Mouse (Mus musculus): Measurements from ENCODE around the gene Fryl.

DNA sequence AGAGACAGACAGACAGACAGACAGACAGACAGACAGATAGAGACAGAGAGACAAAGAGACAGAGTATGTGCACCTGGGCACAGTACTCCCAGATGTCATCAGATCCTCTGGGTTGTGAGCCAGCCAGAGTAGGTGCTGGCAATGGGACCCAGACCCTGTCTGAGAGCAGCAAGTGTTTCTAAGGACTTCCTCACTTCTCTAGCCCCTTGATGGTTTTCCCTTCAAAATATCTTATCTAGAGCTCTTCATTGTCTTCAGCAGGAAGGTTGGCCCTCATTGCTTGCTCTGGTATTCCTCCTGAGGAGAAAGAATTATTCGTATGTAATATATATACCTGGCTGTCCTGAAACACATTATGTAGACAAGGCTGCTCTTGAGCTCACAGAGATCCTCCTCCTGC, 263.9 kb downstream of the Fryl start:
- TF ChIP-seq CTCF (IDR thresholded peaks at IDR 0.05; ENCODE audit: borderline replicate concordance, control insufficient read depth, extremely low read depth, insufficient read depth, low read length, poor library complexity) (no peak), POLR2A (IDR thresholded peaks at IDR 0.05; ENCODE audit: control insufficient read depth, extremely low read depth, insufficient read depth, low read length, poor library complexity) (no peak)
